Mouse (Mus musculus) intestine, embryonic 16.5 days (tissue): ENCODE data around the gene Ier3. TPM values are rescaled to one million over a fixed set of nuclear protein-coding genes. Genes with fewer than 3 reads are reported as not detected.
A peak's percentile ranks its signal among the peaks of the same experiment; 100 is the strongest.
"Not testable (repeated sequence)": the region's sequence is repeated elsewhere in the genome, so short reads cannot be mapped to it uniquely, and the experiment has no call there.

Source experiments
- ATAC-seq: fragments of 200-750 bp; cut with Nextera tagmentation; 2 replicates; pipeline ENCODE4 v1.8.0; 2017; ENCODE audit warnings: moderate TSS enrichment, moderate library complexity
- H3K27ac ChIP-seq: fragments of 300-500 bp; sonication (generic); 2 replicates; pipeline ENCODE4 v1.5.1; 2014; ENCODE audit warnings: mild to moderate bottlenecking, low read length
- H3K27me3 ChIP-seq: fragments of 300-500 bp; sonication (generic); replicated peaks from 2 replicates; pipeline ENCODE4 v1.6.1; 2014; ENCODE audit warnings: low read length, control low read depth, mixed read lengths; ENCODE audit not compliant: control insufficient read depth, insufficient read depth
- H3K36me3 ChIP-seq: fragments of 300-500 bp; sonication (generic); 2 replicates; pipeline ENCODE4 v1.6.1; 2014; ENCODE audit warnings: low read length, control low read depth; ENCODE audit not compliant: control insufficient read depth, insufficient read depth
- H3K4me1 ChIP-seq: fragments of 300-500 bp; sonication (generic); 2 replicates; pipeline ENCODE4 v1.6.1; 2014; ENCODE audit warnings: low read length, control low read depth, mixed read lengths; ENCODE audit not compliant: control insufficient read depth, insufficient read depth
- H3K4me2 ChIP-seq: fragments of 300-500 bp; sonication (generic); 2 replicates; pipeline ENCODE4 v1.6.1; 2014; ENCODE audit warnings: low read depth, low read length, control low read depth
- H3K4me3 ChIP-seq: fragments of 300-500 bp; sonication (generic); 2 replicates; pipeline ENCODE4 v1.5.1; 2014; ENCODE audit warnings: mild to moderate bottlenecking, low read length
- H3K9ac ChIP-seq: fragments of 300-500 bp; sonication (generic); 2 replicates; pipeline ENCODE4 v1.6.1; 2014; ENCODE audit warnings: low read depth, low read length
- H3K9me3 ChIP-seq: fragments of 300-500 bp; sonication (generic); 2 replicates; pipeline ENCODE4 v1.6.1; 2016; ENCODE audit warnings: low read length, control low read depth; ENCODE audit not compliant: control insufficient read depth
- WGBS: fragments of 180-500 bp; shearing (Covaris S2); extraction: QIAGEN DNeasy Blood & Tissue Kit; methylation state at CpG from one replicate; pipeline ENCODE4 v1.1.7; 2014; 5-methylcytosine and 5-hydroxymethylcytosine counted together
- polyA plus RNA-seq: library from polyadenylated mRNA; unstranded; fragments of >200 nt; fragmentation: Nextera tagmentation; extraction: Ambion mirVana; gene quantifications from 2 replicates; pipeline ENCODE4 v1.2.1, GENCODE M21; 2015

Ier3 gene
- polyA plus RNA-seq, 1 experiment from 2014 or later, result 16.0 TPM

- Histone ChIP-seq H3K9me3 (no peaks in the 10 kb centered on the region), H3K4me3 (peak within 1 kb of the TSS; percentile 68), H3K27ac (peak within 1 kb of the TSS; percentile 94), H3K36me3 (peaks cover 33% of the 10 kb centered on the region), H3K4me2 (peak within 1 kb of the TSS; percentile 87), H3K4me1 (peaks cover 31% of the 10 kb centered on the region), H3K9ac (peak within 1 kb of the TSS; percentile 81), H3K27me3 (no peaks in the 10 kb centered on the region)
- under 1% methylated on average over 29 of the region's 29 CpGs for WGBS
- ATAC-seq, result peak; percentile 73
These were observed 16.6 kb downstream of the Ier3 start, which contains the start of gene Tubb5 for GRCm38 (mm10) chr17:35838122-35838544. Tubb5 (minus strand) TSS chr17:35838306.

- ATAC-seq, result 0 out of 2 replicates have a peak, but pooled peaks have one; percentile 14
- 2% methylated on average over 5 of the region's 5 CpGs for WGBS
- Histone ChIP-seq H3K4me3 (peak overlapping the region; percentile 68), H3K9me3 (no peaks in the 10 kb centered on the region), H3K4me1 (peaks cover 29% of the 10 kb centered on the region), H3K4me2 (peak overlapping the region; percentile 59), H3K27ac (peak overlapping the region; percentile 79), H3K36me3 (peaks cover 29% of the 10 kb centered on the region), H3K27me3 (no peaks in the 10 kb centered on the region), H3K9ac (peak overlapping the region; percentile 62)
These were observed 17.1 kb downstream of the Ier3 start for GRCm38 (mm10) chr17:35838570-35838969.

GRCm38 (mm10) chr17:35839002-35839401 is 17.5 kb downstream of the Ier3 start:
- Histone ChIP-seq H3K4me2 (peak overlapping the region; percentile 59), H3K4me3 (peak overlapping the region; percentile 68), H3K27ac (peak overlapping the region; percentile 79), H3K9ac (0 out of 2 replicates have a peak overlapping the region, but pooled peaks have one; percentile 7), H3K36me3 (peaks cover 24% of the 10 kb centered on the region), H3K4me1 (peaks cover 24% of the 10 kb centered on the region)
- not testable (repeated sequence) for ATAC-seq, H3K27me3 ChIP-seq, H3K9me3 ChIP-seq
- WGBS, result 49% methylated on average over 3 of the region's 3 CpGs

- H3K4me2 ChIP-seq, result peak overlapping the region; percentile 45
- no peak overlapping the region for H3K27ac ChIP-seq
- peak overlapping the region; percentile 61 for H3K9ac ChIP-seq
- ATAC-seq, result no peak
- H3K9me3 ChIP-seq, result no peaks in the 10 kb centered on the region
- 48% methylated on average over 14 of the region's 14 CpGs for WGBS
- no peaks in the 10 kb centered on the region for H3K27me3 ChIP-seq
- H3K36me3 ChIP-seq, result peaks cover 13% of the 10 kb centered on the region
- peaks cover 10% of the 10 kb centered on the region for H3K4me1 ChIP-seq
- H3K4me3 ChIP-seq, result peak overlapping the region; percentile 46
These were observed 19.1 kb downstream of the Ier3 start for GRCm38 (mm10) chr17:35840561-35840960.

- peak within 1 kb of the TSS; percentile 69 for H3K4me2 ChIP-seq
- H3K9ac ChIP-seq, result peak within 1 kb of the TSS; percentile 74
- H3K27ac ChIP-seq, result peak within 1 kb of the TSS; percentile 87
- H3K4me1 ChIP-seq, result peaks cover 3% of the 10 kb centered on the region
- under 1% methylated on average over 59 of the region's 59 CpGs for WGBS
- peak; percentile 90 for ATAC-seq
- no peaks in the 10 kb centered on the region for H3K9me3 ChIP-seq
- H3K4me3 ChIP-seq, result peak within 1 kb of the TSS; percentile 68
- no peaks in the 10 kb centered on the region for H3K27me3 ChIP-seq
- H3K36me3 ChIP-seq, result peaks cover 7% of the 10 kb centered on the region; the same call in 1 of the 2 replicates
These were observed 19.8 kb downstream of the Ier3 start, which contains the start of gene Mdc1 for GRCm38 (mm10) chr17:35841076-35841950. Mdc1 (plus strand) TSS chr17:35841515.

- H3K36me3 ChIP-seq, result peaks cover 3% of the 10 kb centered on the region
- H3K27ac ChIP-seq, result peak overlapping the region; percentile 87
- H3K27me3 ChIP-seq, result no peaks in the 10 kb centered on the region
- H3K9ac ChIP-seq, result peak overlapping the region; percentile 74
- H3K9me3 ChIP-seq, result no peaks in the 10 kb centered on the region
- H3K4me3 ChIP-seq, result peak overlapping the region; percentile 68
- WGBS, result 15% methylated on average over 11 of the region's 11 CpGs
- H3K4me1 ChIP-seq, result peaks cover 3% of the 10 kb centered on the region
- ATAC-seq, result no peak
- H3K4me2 ChIP-seq, result peak overlapping the region; percentile 69
These were observed 20.5 kb downstream of the Ier3 start for GRCm38 (mm10) chr17:35842006-35842405.

GRCm38 (mm10) chr17:35843514-35843913 is 22.0 kb downstream of the Ier3 start:
- Histone ChIP-seq H3K27me3 (no peaks in the 10 kb centered on the region), H3K4me3 (no peak overlapping the region), H3K4me1 (peaks cover 3% of the 10 kb centered on the region), H3K36me3 (peaks cover 7% of the 10 kb centered on the region), H3K4me2 (no peak overlapping the region), H3K9ac (no peak overlapping the region), H3K27ac (no peak overlapping the region), H3K9me3 (no peaks in the 10 kb centered on the region)
- 94% methylated on average over 3 of the region's 3 CpGs for WGBS
- ATAC-seq, result no peak

- 54% methylated on average over 1 of the region's 1 CpGs for WGBS
- no peak overlapping the region for H3K9ac ChIP-seq
- H3K36me3 ChIP-seq, result peaks cover 23% of the 10 kb centered on the region
- no peak overlapping the region for H3K27ac ChIP-seq
- H3K27me3 ChIP-seq, result no peaks in the 10 kb centered on the region
- ATAC-seq, result peak; percentile 40; the same call in 1 of the 2 replicates
- no peaks in the 10 kb centered on the region for H3K4me1 ChIP-seq
- no peaks in the 10 kb centered on the region for H3K9me3 ChIP-seq
- no peak overlapping the region for H3K4me2 ChIP-seq
- no peak overlapping the region for H3K4me3 ChIP-seq
These were observed 26.6 kb downstream of the Ier3 start for GRCm38 (mm10) chr17:35848112-35848511.

GRCm38 (mm10) chr17:35850974-35851373 is 29.5 kb downstream of the Ier3 start:
- no peak overlapping the region for H3K4me2 ChIP-seq
- H3K4me1 ChIP-seq, result no peaks in the 10 kb centered on the region
- H3K36me3 ChIP-seq, result peaks cover 24% of the 10 kb centered on the region
- 87% methylated on average over 3 of the region's 3 CpGs for WGBS
- H3K9ac ChIP-seq, result no peak overlapping the region
- H3K4me3 ChIP-seq, result no peak overlapping the region
- no peaks in the 10 kb centered on the region for H3K9me3 ChIP-seq
- H3K27me3 ChIP-seq, result no peaks in the 10 kb centered on the region
- no peak overlapping the region for H3K27ac ChIP-seq
- no peak for ATAC-seq
